In genomic region chr15:31336685-31337084, GRCm38 (mm10) we compare ENCODE assay signal across 11 mouse cellular contexts. TPM values are rescaled to one million over a fixed set of nuclear protein-coding genes. Genes with fewer than 3 reads are reported as not detected.
DNase-seq lines count a peak whose midpoint lies in the region; ATAC-seq and TF ChIP-seq lines count a peak whose summit lies in the region.
"Had no signal": no experiment of that assay in that cellular context is flagged by ENCODE, and none has a peak within 500 bp of the region (broad histone marks: within the 10 kb centered on the region; RNA-seq: fewer than 3 reads in every experiment).

No protein-coding gene starts in this region.

- 73% methylated on average over 4 of the region's 4 CpGs for WGBS in kidney, embryonic 16.5 days
- WGBS in kidney, adult 2 months = 51% methylated on average over 4 of the region's 4 CpGs
- 74% methylated on average over 4 of the region's 4 CpGs for WGBS in forebrain, embryonic 10.5 days

- no peak for TF ChIP-seq CTCF in kidney, adult 2 months (conservative IDR thresholded peaks at IDR 0.05; ENCODE audit: insufficient read depth, insufficient read length, low read depth, low read length)

- H3K9ac ChIP-seq in kidney, embryonic 16.5 days (replicated peaks; ENCODE audit: low read length) = no peak overlapping the region

- no peak overlapping the region for H3K4me2 ChIP-seq in kidney, embryonic 16.5 days (replicated peaks; ENCODE audit: low read depth, low read length)

- H3K4me3 ChIP-seq in kidney, embryonic 16.5 days (ENCODE audit: low read length) = no peak overlapping the region
- no peak overlapping the region for H3K4me3 ChIP-seq in kidney, adult 2 months (ENCODE audit: insufficient read depth, low read depth, low read length)
- no peak overlapping the region for H3K4me3 ChIP-seq in forebrain, embryonic 10.5 days
- H3K4me3 ChIP-seq: limb, embryonic 10.5 days had no signal

- H3K27ac ChIP-seq in kidney, embryonic 16.5 days (ENCODE audit: low read length) = no peak overlapping the region
- H3K27ac ChIP-seq in kidney, adult 2 months (ENCODE audit: insufficient read depth, low read depth, low read length) = no peak overlapping the region
- no peak overlapping the region for H3K27ac ChIP-seq in forebrain, embryonic 10.5 days
- H3K27ac ChIP-seq: limb, embryonic 10.5 days had no signal

- peak; percentile 35; the same call in 1 of the 2 replicates for ATAC-seq in kidney, embryonic 16.5 days (ENCODE audit: low FRiP score, low TSS enrichment)
- ATAC-seq in monocyte, adult 5-6 weeks (replicated peaks; ENCODE audit: insufficient number of reproducible peaks, low FRiP score, low TSS enrichment, poor library complexity, severe bottlenecking) = peak; percentile 69
- ATAC-seq in inflammation-experienced regulatory T-cells, adult 6 months = no peak
- ATAC-seq: intestine, embryonic 16.5 days had no signal

- no peak for TF ChIP-seq POLR2A in kidney, adult 2 months (IDR thresholded peaks at IDR 0.05; ENCODE audit: low read depth, low read length)

- intact Hi-C loops in heart, postnatal 36 days (cut with DNase I) = no loop called here

- no peaks in the 10 kb centered on the region for H3K27me3 ChIP-seq in kidney, embryonic 16.5 days (ENCODE audit: insufficient read depth, low read length)
- no peaks in the 10 kb centered on the region for H3K27me3 ChIP-seq in kidney, adult 2 months (replicated peaks; ENCODE audit: control insufficient read depth, insufficient read depth, low read length)
- H3K27me3 ChIP-seq in forebrain, embryonic 10.5 days (ENCODE audit: poor library complexity, severe bottlenecking) = no peaks in the 10 kb centered on the region

- no peaks in the 10 kb centered on the region for H3K36me3 ChIP-seq in kidney, embryonic 16.5 days (ENCODE audit: insufficient read depth, low read length)
- H3K36me3 ChIP-seq in kidney, adult 2 months (ENCODE audit: control insufficient read depth, insufficient read depth, low read length) = no peaks in the 10 kb centered on the region
- H3K36me3 ChIP-seq in forebrain, embryonic 10.5 days (replicated peaks) = no peaks in the 10 kb centered on the region
- H3K36me3 ChIP-seq: limb, embryonic 10.5 days had no signal

- H3K4me1 ChIP-seq in kidney, embryonic 16.5 days (ENCODE audit: insufficient read depth, low read length) = no peaks in the 10 kb centered on the region
- H3K4me1 ChIP-seq in kidney, adult 2 months (ENCODE audit: control insufficient read depth, insufficient read depth, low read length) = peaks cover 8% of the 10 kb centered on the region; the same call in 1 of the 2 replicates
- H3K4me1 ChIP-seq in forebrain, embryonic 10.5 days = peaks cover 25% of the 10 kb centered on the region
- H3K4me1 ChIP-seq: limb, embryonic 10.5 days had no signal

- H3K9me3 ChIP-seq in kidney, embryonic 16.5 days (ENCODE audit: low read length) = no peaks in the 10 kb centered on the region
- H3K9me3 ChIP-seq in forebrain, embryonic 10.5 days = no peaks in the 10 kb centered on the region
- H3K9me3 ChIP-seq: limb, embryonic 10.5 days had no signal

- no peak for DNase-seq in kidney, adult 2 months
- DNase-seq in MEL-GATA-1-ER (ENCODE audit: extremely low read depth, low read depth) = peak; percentile 21
- peak; percentile 42 to 47 for DNase-seq in heart, postnatal 36 days
- no peak for DNase-seq in right cerebral cortex, postnatal 25 days
- DNase-seq in forebrain, embryonic 10.5 days (ENCODE audit: extremely low spot score, low spot score) = no peak
- DNase-seq: midbrain, embryonic 14.5 days had no signal

RNA-seq across cellular contexts. Expression of gene Ankrd33b, which starts 30.8 kb away (rescaled TPM):
- polyA plus RNA-seq in kidney, embryonic 16.5 days (2015; fragmentation: Nextera tagmentation; extraction: Ambion mirVana) = 8.5 and 8.6 TPM in 2 replicates
- 21.8 and 26.9 TPM in 2 replicates for polyA plus RNA-seq in kidney, adult 2 months (2012; rRNA removed)
- 10 to 100 TPM; 22.9 to 32.0 TPM for total RNA-seq in heart, postnatal 36 days (2021)
- total RNA-seq in monocyte, adult 5-6 weeks (2017) = 0.97 to 11.6 TPM (median 9.1 TPM) in 3 replicates
- not detected for polyA plus RNA-seq in inflammation-experienced regulatory T-cells, adult 6 months (2017; shearing (Covaris generic))
- 0.30 and 0.50 TPM in 2 replicates for polyA plus RNA-seq in forebrain, embryonic 10.5 days (2016; fragmentation: Nextera tagmentation; extraction: Ambion mirVana)

Comparison
In these comparisons a context has a peak if more than half of its experiments do, and no peak if none do; other contexts are left out.
1. DNase-seq: peak in MEL-GATA-1-ER (single experiment) and heart, postnatal 36 days (2 of 2); none in kidney, adult 2 months (single experiment), right cerebral cortex, postnatal 25 days (single experiment) and forebrain, embryonic 10.5 days (single experiment).